Mouse (Mus musculus): ENCODE results near the gene Mpp6. TPM values are rescaled to one million over a fixed set of nuclear protein-coding genes. Genes with fewer than 3 reads are reported as not detected.

Mpp6 gene
- polyA plus RNA-seq, 1 experiment from 2014 or later: 82.8 TPM

GRCm38 (mm10) chr6:50091462-50092154 lies 18.4 kb upstream of the Mpp6 start:
- DNase-seq (ENCODE audit: low spot score) (no peak), ATAC-seq (ENCODE audit: insufficient number of reproducible peaks, low FRiP score, low TSS enrichment, low read depth) (no peak)
- Histone ChIP-seq H3K4me3 (ENCODE audit: low read depth, low read length) (no peak overlapping the region), H3K4me1 (ENCODE audit: control insufficient read depth, insufficient read depth, low read length) (no peaks in the 10 kb centered on the region), H3K27ac (replicated peaks; ENCODE audit: low read depth, low read length) (no peak overlapping the region), H3K27me3 (ENCODE audit: control insufficient read depth, insufficient read depth, low read length) (no peaks in the 10 kb centered on the region), H3K9me3 (ENCODE audit: control insufficient read depth, low read length) (no peaks in the 10 kb centered on the region), H3K36me3 (ENCODE audit: control insufficient read depth, insufficient read depth, low read length) (no peaks in the 10 kb centered on the region), H3K4me2 (ENCODE audit: low read depth, severe bottlenecking) (no peak overlapping the region), H3K9ac (ENCODE audit: low read length) (no peak overlapping the region)
- 66% methylated on average over 7 of the region's 7 CpGs for WGBS

DNA sequence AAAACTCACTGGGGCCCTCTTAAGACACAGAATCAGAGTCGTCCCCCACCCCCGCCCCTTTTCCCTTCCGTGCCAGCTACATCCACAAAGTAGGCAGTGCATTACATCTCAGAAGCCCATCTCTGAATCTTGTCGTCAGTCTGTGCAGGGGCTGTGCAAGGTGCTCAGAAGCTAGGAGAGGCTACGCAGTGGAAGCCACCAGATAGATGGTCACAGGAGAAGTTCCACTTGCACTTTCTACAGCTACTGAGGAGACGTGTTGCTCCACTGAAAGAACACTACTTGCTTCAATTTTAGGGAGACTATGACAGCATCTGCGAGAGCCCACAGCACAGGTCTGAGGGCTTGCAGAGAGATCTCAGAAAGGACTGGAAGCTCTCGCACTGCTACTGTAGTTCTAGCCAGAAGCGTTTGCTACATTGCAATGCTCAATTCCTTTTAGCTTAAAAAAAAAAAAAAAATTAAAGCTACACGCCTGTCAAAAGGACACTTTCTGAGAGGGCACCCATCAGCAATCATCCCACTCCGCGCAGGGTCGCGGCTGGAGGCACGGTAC lies 762 bp upstream of the Mpp6 start:
- WGBS: 3% methylated on average over 15 of the region's 15 CpGs
- DNase-seq (ENCODE audit: low spot score) (no peak), ATAC-seq (ENCODE audit: insufficient number of reproducible peaks, low FRiP score, low TSS enrichment, low read depth) (no peak)
- Histone ChIP-seq H3K9me3 (ENCODE audit: control insufficient read depth, low read length) (no peaks in the 10 kb centered on the region), H3K4me3 (ENCODE audit: low read depth, low read length) (peak overlapping the region; percentile 67), H3K27ac (replicated peaks; ENCODE audit: low read depth, low read length) (peak overlapping the region; percentile 78; the same call in 1 of the 2 replicates), H3K4me1 (ENCODE audit: control insufficient read depth, insufficient read depth, low read length) (no peaks in the 10 kb centered on the region; the same call in 1 of the 2 replicates), H3K4me2 (ENCODE audit: low read depth, severe bottlenecking) (peak overlapping the region; percentile 78), H3K27me3 (ENCODE audit: control insufficient read depth, insufficient read depth, low read length) (no peaks in the 10 kb centered on the region), H3K9ac (ENCODE audit: low read length) (peak overlapping the region; percentile 89), H3K36me3 (ENCODE audit: control insufficient read depth, insufficient read depth, low read length) (no peaks in the 10 kb centered on the region)

DNA sequence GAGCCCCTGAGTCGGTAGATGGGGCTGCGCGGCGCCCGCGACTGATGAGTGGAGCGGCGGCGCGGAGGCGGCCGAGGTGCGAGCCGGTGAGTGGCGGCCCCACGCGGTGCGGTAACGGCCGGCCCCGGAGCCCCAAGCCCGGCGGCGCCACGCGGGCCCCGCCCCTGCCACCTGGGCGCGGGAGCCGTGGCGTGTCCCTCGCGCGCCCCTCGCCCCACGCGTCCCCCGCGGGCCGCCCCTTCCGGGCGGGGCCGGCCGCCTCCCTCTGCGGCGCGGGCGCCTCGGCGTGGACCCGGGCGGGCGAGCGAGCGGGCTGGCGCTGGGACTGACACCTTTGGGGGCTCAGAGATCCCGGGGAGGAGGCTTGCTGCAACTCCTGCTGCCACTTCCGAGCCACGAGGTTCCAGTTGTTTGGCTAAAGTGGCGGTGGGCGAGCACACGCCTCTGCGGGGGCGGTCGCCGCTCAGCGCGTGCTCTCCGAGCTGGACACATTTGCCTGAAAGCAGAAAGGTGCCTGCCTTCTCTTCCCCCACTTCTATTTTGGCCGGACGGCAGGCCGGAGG lies 419 bp downstream of the Mpp6 start:
- DNase-seq (ENCODE audit: low spot score): peak; percentile 63
- Histone ChIP-seq H3K4me1 (ENCODE audit: control insufficient read depth, insufficient read depth, low read length) (no peaks in the 10 kb centered on the region; the same call in 1 of the 2 replicates), H3K9me3 (ENCODE audit: control insufficient read depth, low read length) (no peaks in the 10 kb centered on the region), H3K9ac (ENCODE audit: low read length) (peak overlapping the region; percentile 89), H3K4me3 (ENCODE audit: low read depth, low read length) (peak overlapping the region; percentile 67), H3K36me3 (ENCODE audit: control insufficient read depth, insufficient read depth, low read length) (no peaks in the 10 kb centered on the region), H3K27me3 (ENCODE audit: control insufficient read depth, insufficient read depth, low read length) (no peaks in the 10 kb centered on the region), H3K4me2 (ENCODE audit: low read depth, severe bottlenecking) (peak overlapping the region; percentile 78), H3K27ac (replicated peaks; ENCODE audit: low read depth, low read length) (peak overlapping the region; percentile 78)
- peak; percentile 73 for ATAC-seq (ENCODE audit: insufficient number of reproducible peaks, low FRiP score, low TSS enrichment, low read depth)
- WGBS: 0% methylated on average over 46 of the region's 72 CpGs

DNA sequence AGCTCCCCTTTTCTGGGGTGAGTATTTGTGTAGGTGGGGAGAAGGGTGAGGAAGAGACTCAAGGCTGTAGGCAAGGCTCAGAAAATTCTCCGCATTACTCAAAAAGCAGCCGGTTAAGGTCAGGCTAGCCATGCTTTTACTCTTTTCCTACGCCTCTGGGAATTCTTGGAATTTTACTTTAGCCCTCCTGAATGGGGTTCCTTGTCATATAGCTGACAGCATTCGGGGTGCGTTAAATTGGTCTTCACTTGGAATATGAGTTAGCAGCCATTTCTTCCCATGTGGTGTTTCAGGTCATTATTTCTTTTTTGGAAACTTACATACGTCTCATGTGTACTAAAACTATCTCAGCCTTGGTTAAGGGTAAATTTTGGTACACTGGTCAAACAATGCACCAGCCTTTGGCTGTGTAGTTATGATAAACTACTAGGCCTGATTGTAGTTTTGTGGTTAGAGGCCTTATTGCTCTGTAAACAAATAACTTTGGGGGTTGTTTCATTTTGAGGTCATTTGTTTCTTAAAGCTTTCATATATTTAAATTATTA lies 1.1 kb downstream of the Mpp6 start:
- Histone ChIP-seq H3K4me3 (ENCODE audit: low read depth, low read length) (peak overlapping the region; percentile 67), H3K27ac (replicated peaks; ENCODE audit: low read depth, low read length) (no peak overlapping the region), H3K27me3 (ENCODE audit: control insufficient read depth, insufficient read depth, low read length) (no peaks in the 10 kb centered on the region), H3K9me3 (ENCODE audit: control insufficient read depth, low read length) (no peaks in the 10 kb centered on the region), H3K4me1 (ENCODE audit: control insufficient read depth, insufficient read depth, low read length) (no peaks in the 10 kb centered on the region; the same call in 1 of the 2 replicates), H3K4me2 (ENCODE audit: low read depth, severe bottlenecking) (peak overlapping the region; percentile 78), H3K36me3 (ENCODE audit: control insufficient read depth, insufficient read depth, low read length) (no peaks in the 10 kb centered on the region), H3K9ac (ENCODE audit: low read length) (peak overlapping the region; percentile 89)
- DNase-seq (ENCODE audit: low spot score): no peak
- ATAC-seq (ENCODE audit: insufficient number of reproducible peaks, low FRiP score, low TSS enrichment, low read depth): no peak
- WGBS: 8% methylated on average over 6 of the region's 6 CpGs

DNA sequence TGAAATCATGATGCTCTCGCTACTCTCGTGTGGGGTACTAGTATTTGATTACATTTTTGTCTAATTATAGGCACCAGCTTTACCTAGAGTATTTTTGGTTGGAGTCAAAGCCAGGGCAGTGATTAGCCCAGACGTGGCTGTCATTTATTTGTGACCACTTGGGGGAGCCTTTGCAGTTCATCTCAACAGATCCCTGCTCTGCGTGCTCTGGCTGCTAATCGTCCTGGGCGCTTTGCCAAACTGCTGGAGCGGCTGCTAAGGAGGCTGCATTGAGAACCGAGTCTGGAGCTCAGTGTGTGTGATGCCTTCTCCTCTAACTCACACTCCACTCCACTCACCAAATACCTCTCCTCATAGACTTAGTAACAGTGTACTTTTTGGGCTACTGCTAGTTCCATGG lies 2.7 kb downstream of the Mpp6 start:
- Histone ChIP-seq H3K9ac (ENCODE audit: low read length) (no peak overlapping the region), H3K4me1 (ENCODE audit: control insufficient read depth, insufficient read depth, low read length) (no peaks in the 10 kb centered on the region; the same call in 1 of the 2 replicates), H3K27ac (replicated peaks; ENCODE audit: low read depth, low read length) (no peak overlapping the region), H3K27me3 (ENCODE audit: control insufficient read depth, insufficient read depth, low read length) (no peaks in the 10 kb centered on the region), H3K4me2 (ENCODE audit: low read depth, severe bottlenecking) (peak overlapping the region; percentile 16; the same call in 1 of the 2 replicates), H3K36me3 (ENCODE audit: control insufficient read depth, insufficient read depth, low read length) (no peaks in the 10 kb centered on the region), H3K9me3 (ENCODE audit: control insufficient read depth, low read length) (no peaks in the 10 kb centered on the region), H3K4me3 (ENCODE audit: low read depth, low read length) (no peak overlapping the region)
- DNase-seq (ENCODE audit: low spot score) (peak; percentile 91), ATAC-seq (ENCODE audit: insufficient number of reproducible peaks, low FRiP score, low TSS enrichment, low read depth) (no peak)
- WGBS: 1% methylated on average over 8 of the region's 8 CpGs

GRCm38 (mm10) chr6:50114280-50114679 lies 4.2 kb downstream of the Mpp6 start:
- 85% methylated on average over 6 of the region's 6 CpGs for WGBS
- ATAC-seq (ENCODE audit: insufficient number of reproducible peaks, low FRiP score, low TSS enrichment, low read depth): no peak
- H3K36me3 ChIP-seq (ENCODE audit: control insufficient read depth, insufficient read depth, low read length): no peaks in the 10 kb centered on the region

GRCm38 (mm10) chr6:50120931-50121330 lies 10.9 kb downstream of the Mpp6 start:
- H3K4me3 ChIP-seq (ENCODE audit: low read depth, low read length): no peak overlapping the region
- H3K27ac ChIP-seq (replicated peaks; ENCODE audit: low read depth, low read length): no peak overlapping the region
- H3K36me3 ChIP-seq (ENCODE audit: control insufficient read depth, insufficient read depth, low read length): no peaks in the 10 kb centered on the region; the same call in 1 of the 2 replicates
- no peak overlapping the region for H3K9ac ChIP-seq (ENCODE audit: low read length)
- no peaks in the 10 kb centered on the region for H3K4me1 ChIP-seq (ENCODE audit: control insufficient read depth, insufficient read depth, low read length)
- H3K27me3 ChIP-seq (ENCODE audit: control insufficient read depth, insufficient read depth, low read length): no peaks in the 10 kb centered on the region
- H3K9me3 ChIP-seq (ENCODE audit: control insufficient read depth, low read length): no peaks in the 10 kb centered on the region
- WGBS: 94% methylated on average over 1 of the region's 1 CpGs
- H3K4me2 ChIP-seq (ENCODE audit: low read depth, severe bottlenecking): no peak overlapping the region
- no peak for DNase-seq (ENCODE audit: low spot score)
- ATAC-seq (ENCODE audit: insufficient number of reproducible peaks, low FRiP score, low TSS enrichment, low read depth): no peak

More at GRCm38 (mm10) chr6:50114280-50114679, 4.2 kb downstream of the Mpp6 start:
- H3K4me3 ChIP-seq (ENCODE audit: low read depth, low read length): no peak overlapping the region
- H3K9ac ChIP-seq (ENCODE audit: low read length): no peak overlapping the region
- no peak overlapping the region for H3K27ac ChIP-seq (replicated peaks; ENCODE audit: low read depth, low read length)
- no peaks in the 10 kb centered on the region; the same call in 1 of the 2 replicates for H3K4me1 ChIP-seq (ENCODE audit: control insufficient read depth, insufficient read depth, low read length)
- H3K9me3 ChIP-seq (ENCODE audit: control insufficient read depth, low read length): no peaks in the 10 kb centered on the region
- DNase-seq (ENCODE audit: low spot score): no peak
- no peak overlapping the region for H3K4me2 ChIP-seq (ENCODE audit: low read depth, severe bottlenecking)
- no peaks in the 10 kb centered on the region for H3K27me3 ChIP-seq (ENCODE audit: control insufficient read depth, insufficient read depth, low read length)

- no peak overlapping the region for H3K4me3 ChIP-seq (ENCODE audit: low read depth, low read length)
- DNase-seq (ENCODE audit: low spot score) (no peak), ATAC-seq (ENCODE audit: insufficient number of reproducible peaks, low FRiP score, low TSS enrichment, low read depth) (no peak)
- H3K4me2 ChIP-seq (ENCODE audit: low read depth, severe bottlenecking): no peak overlapping the region
- no peaks in the 10 kb centered on the region for H3K4me1 ChIP-seq (ENCODE audit: control insufficient read depth, insufficient read depth, low read length)
- H3K9ac ChIP-seq (ENCODE audit: low read length): no peak overlapping the region
- 98% methylated on average over 4 of the region's 4 CpGs for WGBS
- H3K36me3 ChIP-seq (ENCODE audit: control insufficient read depth, insufficient read depth, low read length): no peaks in the 10 kb centered on the region; the same call in 1 of the 2 replicates
- H3K27me3 ChIP-seq (ENCODE audit: control insufficient read depth, insufficient read depth, low read length): no peaks in the 10 kb centered on the region
- no peaks in the 10 kb centered on the region for H3K9me3 ChIP-seq (ENCODE audit: control insufficient read depth, low read length)
- H3K27ac ChIP-seq (replicated peaks; ENCODE audit: low read depth, low read length): no peak overlapping the region
Measured at GRCm38 (mm10) chr6:50122835-50123234, 12.8 kb downstream of the Mpp6 start.

Data from limb, embryonic 11.5 days (tissue).